ENCODE assay signal across 13 mouse cellular contexts in genomic region chr4:120332934-120333421, GRCm38 (mm10). TPM values are rescaled to one million over a fixed set of nuclear protein-coding genes. Genes with fewer than 3 reads are reported as not detected.
DNase-seq lines count a peak whose midpoint lies in the region; ATAC-seq and TF ChIP-seq lines count a peak whose summit lies in the region.
"Had no signal": no experiment of that assay in that cellular context is flagged by ENCODE, and none has a peak within 500 bp of the region (broad histone marks: within the 10 kb centered on the region; RNA-seq: fewer than 3 reads in every experiment).

No protein-coding gene starts in this region.

- DNase-seq in layer of hippocampus, adult 2 months (ENCODE audit: low spot score in 2 of 2) = peak in 1 of 2 experiments; percentile 19
- no peak for DNase-seq in layer of hippocampus, adult 8-10 months (ENCODE audit: low spot score in 2 of 2)
- DNase-seq in hindbrain, embryonic 14.5 days (ENCODE audit: low spot score) = peak; percentile 55
- no peak for DNase-seq in limb, embryonic 10.5 days (ENCODE audit: low spot score)
- DNase-seq in lung, postnatal 10 days = no peak
- DNase-seq: adrenal gland, postnatal 14 days; thymus, adult 2 months had no signal

- no peak overlapping the region for H3K4me3 ChIP-seq in layer of hippocampus, adult 2 months
- H3K4me3 ChIP-seq in forebrain, embryonic 12.5 days (replicated peaks) = no peak overlapping the region
- no peak overlapping the region for H3K4me3 ChIP-seq in hindbrain, embryonic 14.5 days (replicated peaks; ENCODE audit: low read length)
- no peak overlapping the region for H3K4me3 ChIP-seq in neural tube, embryonic 13.5 days
- no peak overlapping the region for H3K4me3 ChIP-seq in limb, embryonic 10.5 days
- H3K4me3 ChIP-seq: embryonic facial prominence, embryonic 13.5 days; limb, embryonic 15.5 days had no signal

- H3K27ac ChIP-seq in layer of hippocampus, adult 2 months = no peak overlapping the region
- H3K27ac ChIP-seq in forebrain, embryonic 12.5 days = peak overlapping the region; percentile 76
- H3K27ac ChIP-seq in hindbrain, embryonic 14.5 days = peak overlapping the region; percentile 79
- H3K27ac ChIP-seq in neural tube, embryonic 13.5 days (replicated peaks) = peak overlapping the region; percentile 81
- no peak overlapping the region for H3K27ac ChIP-seq in limb, embryonic 10.5 days
- H3K27ac ChIP-seq: embryonic facial prominence, embryonic 13.5 days; limb, embryonic 15.5 days had no signal

- no peaks in the 10 kb centered on the region for H3K9me3 ChIP-seq in forebrain, embryonic 12.5 days
- H3K9me3 ChIP-seq in hindbrain, embryonic 14.5 days (ENCODE audit: control insufficient read depth, low read length) = no peaks in the 10 kb centered on the region
- no peaks in the 10 kb centered on the region for H3K9me3 ChIP-seq in neural tube, embryonic 13.5 days
- no peaks in the 10 kb centered on the region for H3K9me3 ChIP-seq in limb, embryonic 10.5 days (replicated peaks)
- H3K9me3 ChIP-seq: embryonic facial prominence, embryonic 13.5 days; limb, embryonic 15.5 days had no signal

- peak; percentile 55 for TF ChIP-seq CTCF in layer of hippocampus, adult 2 months (conservative IDR thresholded peaks at IDR 0.05)

- no peaks in the 10 kb centered on the region for H3K36me3 ChIP-seq in forebrain, embryonic 12.5 days (replicated peaks)
- H3K36me3 ChIP-seq in hindbrain, embryonic 14.5 days (replicated peaks; ENCODE audit: control insufficient read depth, insufficient read depth) = no peaks in the 10 kb centered on the region
- no peaks in the 10 kb centered on the region for H3K36me3 ChIP-seq in neural tube, embryonic 13.5 days
- no peaks in the 10 kb centered on the region for H3K36me3 ChIP-seq in limb, embryonic 10.5 days
- H3K36me3 ChIP-seq: embryonic facial prominence, embryonic 13.5 days; limb, embryonic 15.5 days had no signal

- peak overlapping the region; percentile 27; the same call in 1 of the 2 replicates for H3K4me2 ChIP-seq in forebrain, embryonic 12.5 days
- H3K4me2 ChIP-seq in hindbrain, embryonic 14.5 days (replicated peaks) = no peak overlapping the region
- H3K4me2 ChIP-seq in neural tube, embryonic 13.5 days = no peak overlapping the region; the same call in 1 of the 2 replicates
- H3K4me2 ChIP-seq: embryonic facial prominence, embryonic 13.5 days; heart, embryonic 11.5 days; limb, embryonic 15.5 days had no signal

- H3K9ac ChIP-seq in forebrain, embryonic 12.5 days = no peak overlapping the region
- 0 out of 2 replicates have a peak overlapping the region, but pooled peaks have one; percentile 22 for H3K9ac ChIP-seq in hindbrain, embryonic 14.5 days
- H3K9ac ChIP-seq in neural tube, embryonic 13.5 days = no peak overlapping the region
- H3K9ac ChIP-seq: embryonic facial prominence, embryonic 13.5 days; limb, embryonic 15.5 days had no signal

- peak; percentile 83 for ATAC-seq in forebrain, embryonic 12.5 days (ENCODE audit: low FRiP score)
- peak; percentile 79 for ATAC-seq in hindbrain, embryonic 14.5 days (ENCODE audit: low FRiP score)
- ATAC-seq in neural tube, embryonic 13.5 days (ENCODE audit: low read depth) = peak; percentile 89
- ATAC-seq: lung, postnatal 0 days had no signal

- H3K4me1 ChIP-seq in forebrain, embryonic 12.5 days = peaks cover 21% of the 10 kb centered on the region
- H3K4me1 ChIP-seq in hindbrain, embryonic 14.5 days (replicated peaks; ENCODE audit: control insufficient read depth, insufficient read depth, low read length) = peaks cover 10% of the 10 kb centered on the region; the same call in 1 of the 2 replicates
- H3K4me1 ChIP-seq in neural tube, embryonic 13.5 days (replicated peaks) = peaks cover 21% of the 10 kb centered on the region
- H3K4me1 ChIP-seq in limb, embryonic 10.5 days = no peaks in the 10 kb centered on the region
- H3K4me1 ChIP-seq: embryonic facial prominence, embryonic 13.5 days; limb, embryonic 15.5 days had no signal

- WGBS in forebrain, embryonic 12.5 days = 15% methylated on average over 11 of the region's 11 CpGs
- WGBS in hindbrain, embryonic 14.5 days = 19% methylated on average over 11 of the region's 11 CpGs
- 29% methylated on average over 11 of the region's 11 CpGs for WGBS in neural tube, embryonic 13.5 days
- 46% methylated on average over 11 of the region's 11 CpGs for WGBS in limb, embryonic 10.5 days

- H3K27me3 ChIP-seq in forebrain, embryonic 12.5 days = peaks cover 14% of the 10 kb centered on the region
- no peaks in the 10 kb centered on the region for H3K27me3 ChIP-seq in hindbrain, embryonic 14.5 days (ENCODE audit: control insufficient read depth, insufficient read depth, low read length)
- no peaks in the 10 kb centered on the region for H3K27me3 ChIP-seq in neural tube, embryonic 13.5 days
- 0 out of 2 replicates have a peak, but pooled peaks cover 7% of the 10 kb centered on the region for H3K27me3 ChIP-seq in limb, embryonic 10.5 days (ENCODE audit: low read depth, poor library complexity, severe bottlenecking)

RNA-seq across cellular contexts. Expression of gene Foxo6, which starts 45.8 kb away (rescaled TPM):
- 10 to 100 TPM; 32.8 to 32.9 TPM for total RNA-seq in layer of hippocampus, adult 2 months (2021)
- 10 to 100 TPM; 26.3 to 35.6 (median 28.9) TPM for total RNA-seq in layer of hippocampus, adult 8-10 months (2022)
- polyA plus RNA-seq in forebrain, embryonic 12.5 days (2016; fragmentation: Nextera tagmentation; extraction: Ambion mirVana) = 0.96 and 1.1 TPM in 2 replicates
- polyA plus RNA-seq in hindbrain, embryonic 14.5 days (2014; fragmentation: Nextera tagmentation; extraction: Ambion mirVana) = 1.0 and 1.4 TPM in 2 replicates
- polyA plus RNA-seq in neural tube, embryonic 13.5 days (2015; fragmentation: Nextera tagmentation; extraction: Ambion mirVana) = 0.62 and 1.0 TPM in 2 replicates
- polyA plus RNA-seq in limb, embryonic 10.5 days (2016; fragmentation: Nextera tagmentation; extraction: Ambion mirVana) = not detected in 2 replicates

Comparison
In these comparisons a context has a peak if more than half of its experiments do, and no peak if none do; other contexts are left out.
1. H3K27ac ChIP-seq: peak in forebrain, embryonic 12.5 days (single experiment), hindbrain, embryonic 14.5 days (single experiment) and neural tube, embryonic 13.5 days (single experiment); none in layer of hippocampus, adult 2 months (single experiment) and limb, embryonic 10.5 days (single experiment).
2. Peak in every context shown above with its lines, with median percentiles within 50 percentile points of each other: ATAC-seq.